Mouse (Mus musculus): ENCODE results near the gene Pigc. TPM values are rescaled to one million over a fixed set of nuclear protein-coding genes. Genes with fewer than 3 reads are reported as not detected.

The Pigc gene
- total RNA-seq, 2 experiments from 2014 or later: 17.6 to 21.6 TPM

- intact Hi-C loops (cut with DNase I): loop anchor here (5.0 to 10.0 kb wide), 3 partner anchors 90 to 272 kb away; no protein-coding TSS in a partner anchor
These were observed 36.1 kb downstream of the Pigc start for GRCm38 (mm10) chr1:162004821-162005770.

GRCm38 (mm10) chr1:162006109-162006508 is 37.1 kb downstream of the Pigc start:
- DNase-seq: no peak
- intact Hi-C loops (cut with DNase I): loop anchor here (5.0 to 10.0 kb wide), 2 partner anchors 89 to 211 kb away; no protein-coding TSS in a partner anchor

More at GRCm38 (mm10) chr1:162004821-162005770, 36.1 kb downstream of the Pigc start:
- DNase-seq: peak; percentile 53 to 60

- intact Hi-C loops (cut with DNase I): loop anchor here (2.0 to 10.0 kb wide), 3 partner anchors 33 to 209 kb away; no protein-coding TSS in a partner anchor
- no peak for DNase-seq
These were observed 39.2 kb downstream of the Pigc start for GRCm38 (mm10) chr1:162008208-162008607.

GRCm38 (mm10) chr1:162008631-162009067 is 39.7 kb downstream of the Pigc start:
- no peak for DNase-seq
- intact Hi-C loops (cut with DNase I): loop anchor here (2.0 to 10.0 kb wide), 3 partner anchors 32 to 209 kb away; no protein-coding TSS in a partner anchor

GRCm38 (mm10) chr1:162009086-162009485 is 40.1 kb downstream of the Pigc start:
- intact Hi-C loops (cut with DNase I): loop anchor here (2.0 to 10.0 kb wide), 3 partner anchors 32 to 208 kb away; no protein-coding TSS in a partner anchor
- no peak for DNase-seq

- DNase-seq: no peak
- intact Hi-C loops (cut with DNase I): no loop called here
These were observed 42.7 kb downstream of the Pigc start for GRCm38 (mm10) chr1:162011523-162012245.

GRCm38 (mm10) chr1:162013561-162013960 is 44.6 kb downstream of the Pigc start:
- no peak for DNase-seq
- intact Hi-C loops (cut with DNase I): no loop called here

GRCm38 (mm10) chr1:162015247-162015862 is 46.4 kb downstream of the Pigc start:
- intact Hi-C loops (cut with DNase I): no loop called here
- no peak for DNase-seq

- intact Hi-C loops (cut with DNase I): no loop called here
- no peak for DNase-seq
These were observed 48.0 kb downstream of the Pigc start for GRCm38 (mm10) chr1:162016982-162017381.

- intact Hi-C loops (cut with DNase I): no loop called here
These were observed 49.1 kb downstream of the Pigc start for GRCm38 (mm10) chr1:162017975-162018600.

GRCm38 (mm10) chr1:162018601-162018977 is 49.6 kb downstream of the Pigc start:
- no peak for DNase-seq
- intact Hi-C loops (cut with DNase I): no loop called here

More at GRCm38 (mm10) chr1:162017975-162018600, 49.1 kb downstream of the Pigc start:
- DNase-seq: no peak

GRCm38 (mm10) chr1:162020303-162020731 is 51.3 kb downstream of the Pigc start:
- DNase-seq: no peak
- intact Hi-C loops (cut with DNase I): no loop called here

- intact Hi-C loops (cut with DNase I): no loop called here
These were observed 51.8 kb downstream of the Pigc start for GRCm38 (mm10) chr1:162020766-162021165.

More at GRCm38 (mm10) chr1:162020766-162021165, 51.8 kb downstream of the Pigc start:
- no peak for DNase-seq

Other genes starting within 250 kb of the Pigc start
- not detected for gene Fasl, start 180.7 kb upstream of the Pigc start, total RNA-seq (2021)
- 10 to 100 TPM; 15.8 to 18.7 TPM for gene Suco, start 92.5 kb upstream of the Pigc start, total RNA-seq (2021)
- gene 4930558K02Rik, start 10.4 kb downstream of the Pigc start, total RNA-seq (2021): not detected